Mouse (Mus musculus) megakaryocyte-erythroid progenitor cell, adult 5-6 weeks (primary cell): ENCODE results near the gene Rps27rt. TPM values are rescaled to one million over a fixed set of nuclear protein-coding genes. Genes with fewer than 3 reads are reported as not detected.
"Not testable (repeated sequence)": the region's sequence is repeated elsewhere in the genome, so short reads cannot be mapped to it uniquely, and the experiment has no call there.

ENCODE experiments used
- ATAC-seq: replicated peaks from 2 replicates; pipeline ENCODE4 v1.8.0; 2016; ENCODE audit warnings: mild to moderate bottlenecking, inconsistent platforms; ENCODE audit not compliant: severe bottlenecking, poor library complexity, low FRiP score, low TSS enrichment
- total RNA-seq, 2 experiments: library from RNA; stranded (forward) in 1 of 2; stranded (reverse) in 1 of 2; fragments of 200-1000, 215-1000 nt in 1 of 2; fragments of >200 nt in 1 of 2; fragmentation: Nextera tagmentation in 1 of 2; gene quantifications; 2 replicates each; pipeline ENCODE4 v1.2.3; 2014 to 2017

Gene Rps27rt
- 295 and 358 TPM in 2 replicates for total RNA-seq (2014; fragmentation: Nextera tagmentation)
- 148 and 204 TPM in 2 replicates for total RNA-seq (2017)

GRCm38 (mm10) chr9:114982689-114983360, at the start of gene Rps27rt:
Gene Rps27rt, minus strand, starts transcription at chr9:114982739.
- no peak for ATAC-seq

DNA sequence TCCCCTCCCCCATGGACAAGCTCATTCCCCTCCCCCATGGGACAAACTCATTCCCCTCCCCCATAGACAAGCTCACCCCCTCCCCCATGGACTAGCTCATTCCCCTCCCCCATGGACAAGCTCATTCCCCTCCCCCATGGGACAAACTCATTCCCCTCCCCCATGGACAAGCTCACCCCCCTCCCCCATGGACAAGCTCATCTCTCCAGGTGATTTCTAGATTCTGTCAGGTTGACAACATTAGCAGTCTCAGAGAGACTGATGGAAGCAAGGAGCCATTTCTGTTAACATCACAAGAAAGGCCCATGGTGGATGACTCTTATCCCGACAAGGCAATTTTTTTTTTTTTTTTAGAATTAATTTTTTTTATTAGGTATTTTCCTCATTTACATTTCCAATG, 48.5 kb upstream of the Rps27rt start:
- ATAC-seq, result not testable (repeated sequence)

DNA sequence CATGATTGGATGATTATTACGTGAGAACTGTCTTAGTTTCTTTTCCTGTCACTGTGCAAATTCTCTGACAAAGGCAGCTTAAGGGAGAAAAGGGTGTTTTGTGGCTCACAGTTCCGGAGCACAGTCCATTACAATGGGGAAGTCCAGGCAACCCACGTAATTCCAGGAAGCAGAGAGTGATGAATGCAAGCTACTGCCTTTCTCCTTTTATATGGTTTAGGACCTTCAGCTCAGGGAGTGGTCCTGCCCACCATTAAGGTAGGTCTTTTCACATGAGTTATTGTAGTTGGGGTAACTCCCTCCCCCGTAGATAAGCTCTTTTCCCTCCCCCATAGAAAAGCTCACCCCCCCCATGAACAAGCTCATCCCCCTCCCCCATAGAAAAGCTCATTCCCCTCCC, 48.0 kb upstream of the Rps27rt start:
- ATAC-seq, result no peak

DNA sequence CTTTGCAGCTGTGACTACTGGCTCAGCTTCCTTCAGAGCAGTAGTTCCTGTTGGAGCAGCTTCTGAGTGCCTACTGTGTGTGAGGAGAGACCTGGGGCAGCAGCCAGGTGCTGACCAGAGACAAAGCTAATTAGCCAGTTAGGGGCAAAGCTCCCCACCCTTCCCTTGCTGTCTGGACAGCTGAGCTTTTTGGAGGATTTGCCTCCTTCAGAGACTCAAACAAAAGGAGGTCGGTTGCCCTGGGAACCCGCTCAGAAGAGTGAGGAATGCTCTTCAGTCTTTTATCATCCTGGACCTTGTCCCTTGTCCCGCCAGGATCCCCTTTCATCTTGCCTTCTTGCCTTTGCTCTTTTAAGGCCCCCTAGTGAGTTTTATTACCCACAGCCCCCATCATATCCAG, 46.8 kb upstream of the Rps27rt start:
- ATAC-seq, result no peak

- no peak for ATAC-seq
These were observed 41.3 kb upstream of the Rps27rt start for GRCm38 (mm10) chr9:115023708-115024383.

GRCm38 (mm10) chr9:115023137-115023536, 40.6 kb upstream of the Rps27rt start:
- ATAC-seq, result no peak

- no peak for ATAC-seq
These were observed 38.9 kb upstream of the Rps27rt start for GRCm38 (mm10) chr9:115021419-115021818.

DNA sequence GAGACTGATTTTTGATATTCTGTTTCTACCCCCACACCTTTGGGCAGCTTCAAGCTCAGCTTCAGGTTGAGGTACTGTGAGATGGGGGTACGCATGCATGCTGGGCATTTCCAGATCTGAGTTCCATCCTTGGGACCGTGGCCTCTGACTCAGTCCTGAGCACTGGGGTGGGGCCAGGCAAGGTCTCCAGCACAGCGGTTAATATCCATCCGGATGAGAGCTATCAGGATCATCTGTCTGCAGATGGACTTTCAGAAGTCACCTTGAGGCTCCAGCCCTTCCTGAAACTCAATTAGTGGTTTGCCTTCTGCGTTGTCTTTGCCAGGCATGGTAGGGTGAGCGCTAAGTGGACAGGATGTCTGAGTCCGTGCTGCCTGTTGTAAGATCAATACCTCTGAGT, 37.6 kb upstream of the Rps27rt start:
- ATAC-seq, result no peak

DNA sequence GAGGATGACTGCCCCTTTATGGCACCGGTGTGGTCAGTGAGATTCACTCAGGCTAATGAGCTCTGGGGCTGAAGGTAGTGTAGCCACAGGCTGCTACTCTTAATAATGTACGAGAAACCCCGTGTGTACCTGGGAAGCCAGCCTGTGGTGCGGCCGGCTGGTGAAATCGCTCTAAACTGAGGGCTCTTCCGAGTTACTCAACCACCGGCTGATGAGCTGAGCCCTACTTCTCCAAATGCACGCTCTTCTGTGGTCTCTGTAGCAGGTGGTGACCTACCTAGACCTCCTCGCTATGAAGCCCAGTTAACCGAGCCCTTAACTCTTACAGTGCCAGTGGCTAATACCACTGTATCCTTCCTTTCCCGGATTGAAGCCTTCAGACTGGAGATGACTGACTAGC, 29.8 kb upstream of the Rps27rt start:
- no peak for ATAC-seq

- ATAC-seq, result no peak
These were observed 25.7 kb upstream of the Rps27rt start for GRCm38 (mm10) chr9:115008194-115008593.

DNA sequence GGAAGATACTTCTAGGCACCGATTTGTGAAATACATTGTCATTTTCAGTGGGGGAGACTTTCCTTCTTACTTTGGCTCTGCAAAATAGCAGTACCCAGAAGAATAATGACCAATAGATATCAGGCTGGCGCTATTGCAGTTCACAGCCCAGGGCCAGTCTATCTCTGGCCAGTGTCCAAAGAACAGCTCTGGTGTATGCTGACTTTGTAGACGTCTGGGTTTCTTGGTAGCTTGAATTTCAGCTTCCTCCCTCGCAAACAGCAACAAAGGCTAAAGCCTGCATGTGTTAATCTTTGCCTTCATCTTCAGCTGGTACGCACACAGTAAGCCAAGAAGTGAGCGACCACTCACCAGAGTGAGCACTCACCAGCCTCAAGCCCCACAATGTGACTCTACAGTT, 25.2 kb upstream of the Rps27rt start:
- no peak for ATAC-seq

- ATAC-seq, result no peak
These were observed 22.9 kb upstream of the Rps27rt start for GRCm38 (mm10) chr9:115005446-115005845.

DNA sequence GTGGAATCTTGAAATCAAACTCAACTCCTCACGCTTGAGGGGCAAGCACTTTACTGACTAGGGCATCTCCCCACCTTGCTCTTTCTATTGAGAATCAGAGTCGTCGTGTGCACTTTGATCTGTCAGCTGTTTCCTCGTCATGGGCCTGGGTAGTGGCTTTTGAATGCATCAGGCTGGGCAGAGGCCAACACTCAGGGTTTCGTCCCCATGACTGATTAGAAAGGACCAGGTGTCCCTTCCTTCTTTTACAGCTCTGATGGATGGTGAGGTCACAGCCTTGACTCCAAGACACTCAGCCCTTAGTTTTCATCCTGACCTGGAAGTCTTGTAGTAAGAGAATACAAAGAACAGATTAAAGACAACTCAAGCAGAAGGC, 17.2 kb upstream of the Rps27rt start:
- ATAC-seq, result no peak

- ATAC-seq, result no peak
These were observed 16.7 kb upstream of the Rps27rt start for GRCm38 (mm10) chr9:114999010-114999770.

GRCm38 (mm10) chr9:114996489-114996888, 13.9 kb upstream of the Rps27rt start:
- ATAC-seq, result no peak

DNA sequence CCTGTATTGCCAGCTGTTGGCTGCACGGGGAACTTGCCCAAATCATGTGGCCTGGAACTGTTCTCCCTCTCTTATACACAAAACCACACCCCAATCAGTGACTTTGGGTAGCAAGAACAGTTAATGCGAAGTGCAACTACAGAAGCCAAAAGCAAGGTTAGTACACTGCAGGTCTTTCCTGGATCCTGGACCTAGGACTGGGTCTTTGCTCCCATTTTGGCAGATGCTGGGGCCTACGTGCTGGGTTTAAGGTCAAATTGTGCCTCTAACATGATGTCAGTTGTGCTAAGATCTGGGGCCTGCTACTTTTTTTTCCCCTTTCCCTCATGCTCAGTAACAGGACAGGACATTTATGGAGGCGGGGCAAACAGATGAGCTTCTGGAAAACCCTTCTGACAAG, 13.2 kb upstream of the Rps27rt start:
- no peak for ATAC-seq

GRCm38 (mm10) chr9:114995250-114995649, 12.7 kb upstream of the Rps27rt start:
- no peak for ATAC-seq

- ATAC-seq, result no peak
These were observed 10.0 kb upstream of the Rps27rt start for GRCm38 (mm10) chr9:114992528-114992927.

GRCm38 (mm10) chr9:114990421-114990820, 7.9 kb upstream of the Rps27rt start:
- ATAC-seq, result no peak

- no peak for ATAC-seq
These were observed 6.2 kb upstream of the Rps27rt start for GRCm38 (mm10) chr9:114988610-114989327.
